17 mouse cellular contexts compared by ENCODE assay signal in the genomic region with DNA sequence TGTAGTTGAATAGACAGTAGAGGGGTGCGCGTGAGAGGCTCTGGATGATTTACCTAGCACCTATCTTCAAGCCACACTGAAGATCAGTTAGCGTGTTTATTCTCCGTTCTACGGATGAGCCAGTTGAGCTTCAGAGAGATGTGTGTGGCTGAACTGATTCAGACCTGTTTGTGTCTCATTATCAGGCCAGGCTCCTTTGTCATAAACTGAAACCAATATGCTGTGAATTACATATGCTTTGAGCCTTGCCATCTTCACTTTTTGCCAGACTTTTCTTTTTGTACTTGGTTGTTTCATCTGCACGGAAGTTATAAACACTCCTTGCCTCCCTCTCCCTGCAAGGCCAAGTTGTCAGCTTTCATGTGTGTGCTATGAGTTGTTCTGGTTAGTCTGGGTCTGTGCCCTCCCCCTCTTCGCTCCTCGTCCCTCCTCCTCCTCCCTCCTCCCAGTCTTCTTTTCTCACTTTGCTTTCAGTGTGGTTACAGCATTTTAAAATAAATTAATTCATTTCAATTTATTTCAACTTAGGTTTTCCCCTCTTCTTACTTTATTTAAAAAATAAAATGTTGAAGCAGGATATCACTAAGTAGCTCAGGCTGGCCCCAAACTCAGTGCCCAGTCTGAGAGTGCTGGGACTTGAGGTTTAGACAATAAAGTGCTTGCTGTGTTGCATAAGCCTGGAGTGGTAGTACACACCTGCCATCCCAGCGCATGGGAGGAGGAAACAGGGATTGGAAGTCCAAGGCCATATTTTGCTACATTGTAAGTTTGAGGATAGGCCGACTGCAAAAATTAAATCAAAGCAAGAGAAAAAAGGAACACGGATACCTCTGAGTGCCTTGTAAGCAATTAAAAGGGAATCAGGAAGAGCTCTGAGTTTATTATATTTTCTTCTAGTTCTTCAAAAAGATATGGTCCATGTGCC. TPM values are rescaled to one million over a fixed set of nuclear protein-coding genes. Genes with fewer than 3 reads are reported as not detected.
A peak's percentile ranks its signal among the peaks of the same experiment; 100 is the strongest.
DNase-seq lines count a peak whose midpoint lies in the region; ATAC-seq and TF ChIP-seq lines count a peak whose summit lies in the region.
"Had no signal": no experiment of that assay in that cellular context is flagged by ENCODE, and none has a peak within 500 bp of the region (broad histone marks: within the 10 kb centered on the region; RNA-seq: fewer than 3 reads in every experiment).

No protein-coding gene starts in this region.

- no peak overlapping the region for H3K4me2 ChIP-seq in heart, embryonic 12.5 days
- H3K4me2 ChIP-seq in stomach, postnatal 0 days (replicated peaks; ENCODE audit: low read depth): no peak overlapping the region
- H3K4me2 ChIP-seq: embryonic facial prominence, embryonic 12.5 days; forebrain, embryonic 12.5 days; intestine, embryonic 15.5 days; limb, embryonic 12.5 days had no signal

- TF ChIP-seq EP300 in stomach, postnatal 0 days (optimal IDR thresholded peaks at IDR 0.05): no peak

- no peaks in the 10 kb centered on the region for H3K36me3 ChIP-seq in heart, embryonic 12.5 days
- no peaks in the 10 kb centered on the region for H3K36me3 ChIP-seq in spleen, adult 2 months (ENCODE audit: control insufficient read depth, insufficient read depth, low read length)
- H3K36me3 ChIP-seq in macrophage (ENCODE audit: inconsistent target): no peaks in the 10 kb centered on the region
- no peaks in the 10 kb centered on the region for H3K36me3 ChIP-seq in stomach, postnatal 0 days (ENCODE audit: control insufficient read depth, insufficient read depth, low read length)
- H3K36me3 ChIP-seq: embryonic facial prominence, embryonic 12.5 days; forebrain, embryonic 12.5 days; intestine, embryonic 15.5 days; limb, embryonic 12.5 days had no signal

- H3K9me3 ChIP-seq in heart, embryonic 12.5 days (replicated peaks): no peaks in the 10 kb centered on the region
- H3K9me3 ChIP-seq in stomach, postnatal 0 days (ENCODE audit: control insufficient read depth, low read length): no peaks in the 10 kb centered on the region
- H3K9me3 ChIP-seq: embryonic facial prominence, embryonic 12.5 days; forebrain, embryonic 12.5 days; intestine, embryonic 15.5 days; limb, embryonic 12.5 days had no signal

- peak overlapping the region; percentile 26; the same call in 1 of the 2 replicates for H3K27ac ChIP-seq in heart, embryonic 12.5 days (ENCODE audit: poor library complexity, severe bottlenecking)
- 0 out of 2 replicates have a peak overlapping the region, but pooled peaks have one; percentile 25 for H3K27ac ChIP-seq in spleen, adult 2 months (ENCODE audit: insufficient read depth, low read length)
- H3K27ac ChIP-seq in macrophage: peak overlapping the region; percentile 80
- no peak overlapping the region for H3K27ac ChIP-seq in stomach, postnatal 0 days (replicated peaks)
- H3K27ac ChIP-seq: embryonic facial prominence, embryonic 12.5 days; forebrain, embryonic 12.5 days; intestine, embryonic 15.5 days; limb, embryonic 12.5 days had no signal

- DNase-seq in heart, adult 18-20 months: no peak
- no peak for DNase-seq in spleen, adult 2 months (ENCODE audit: low read depth in 1 of 2, low spot score in 2 of 2)
- DNase-seq in spleen, adult 18-20 months: no peak
- DNase-seq in thymus, postnatal 4 days: peak; percentile 40
- DNase-seq in stomach, postnatal 0 days (ENCODE audit: low spot score): no peak
- DNase-seq in left cerebral cortex, adult 11 months (ENCODE audit: low spot score): no peak
- DNase-seq: cerebellum, adult 9-11 months; heart, postnatal 4 days; kidney, postnatal 10 days; lung, postnatal 4 days; right cerebral cortex, postnatal 14 days had no signal

- TF ChIP-seq CTCF in spleen, adult 2 months (IDR thresholded peaks at IDR 0.05; ENCODE audit: extremely low read depth, insufficient read depth, insufficient read length, insufficient replicate concordance): no peak
- TF ChIP-seq CTCF in stomach, postnatal 0 days (IDR thresholded peaks at IDR 0.05; ENCODE audit: low read depth): no peak

- 77% methylated on average over 11 of the region's 11 CpGs for WGBS in heart, embryonic 12.5 days
- 76% methylated on average over 11 of the region's 11 CpGs for WGBS in spleen, adult 2 months
- WGBS in macrophage (ENCODE audit: missing documents): 87% methylated on average over 11 of the region's 11 CpGs
- WGBS in stomach, postnatal 0 days: 81% methylated on average over 11 of the region's 11 CpGs

- H3K4me3 ChIP-seq in heart, embryonic 12.5 days: no peak overlapping the region
- H3K4me3 ChIP-seq in spleen, adult 2 months (ENCODE audit: extremely low read depth, insufficient read depth, insufficient read length): no peak overlapping the region
- H3K4me3 ChIP-seq in macrophage (ENCODE audit: inconsistent target): no peak overlapping the region
- no peak overlapping the region for H3K4me3 ChIP-seq in stomach, postnatal 0 days (ENCODE audit: low read depth, low read length)
- H3K4me3 ChIP-seq: embryonic facial prominence, embryonic 12.5 days; forebrain, embryonic 12.5 days; intestine, embryonic 15.5 days; limb, embryonic 12.5 days had no signal

- H3K79me2 ChIP-seq in macrophage (ENCODE audit: inconsistent target): peaks cover 98% of the 10 kb centered on the region

- no peak overlapping the region for H3K9ac ChIP-seq in heart, embryonic 12.5 days
- H3K9ac ChIP-seq in stomach, postnatal 0 days (ENCODE audit: low read length): no peak overlapping the region
- H3K9ac ChIP-seq: embryonic facial prominence, embryonic 12.5 days; forebrain, embryonic 12.5 days; intestine, embryonic 15.5 days; limb, embryonic 12.5 days had no signal

- TF ChIP-seq POLR2A in spleen, adult 2 months (IDR thresholded peaks at IDR 0.05; ENCODE audit: low read depth, low read length): no peak

- ATAC-seq in heart, embryonic 12.5 days (ENCODE audit: insufficient number of reproducible peaks, low FRiP score): no peak
- no peak for ATAC-seq in stomach, postnatal 0 days (ENCODE audit: low FRiP score, low TSS enrichment)
- ATAC-seq: intestine, embryonic 15.5 days had no signal

- H3K4me1 ChIP-seq in heart, embryonic 12.5 days (replicated peaks): peaks cover 25% of the 10 kb centered on the region
- peaks cover 4% of the 10 kb centered on the region for H3K4me1 ChIP-seq in spleen, adult 2 months (ENCODE audit: control insufficient read depth, insufficient read depth, insufficient read length)
- H3K4me1 ChIP-seq in stomach, postnatal 0 days (replicated peaks; ENCODE audit: control insufficient read depth, insufficient read depth): no peaks in the 10 kb centered on the region
- H3K4me1 ChIP-seq: embryonic facial prominence, embryonic 12.5 days; forebrain, embryonic 12.5 days; limb, embryonic 12.5 days had no signal

- H3K27me3 ChIP-seq in heart, embryonic 12.5 days (replicated peaks): no peaks in the 10 kb centered on the region
- H3K27me3 ChIP-seq in spleen, adult 2 months (ENCODE audit: control insufficient read depth, insufficient read depth, low read length): no peaks in the 10 kb centered on the region
- H3K27me3 ChIP-seq in stomach, postnatal 0 days (ENCODE audit: control insufficient read depth, insufficient read depth, low read length): no peaks in the 10 kb centered on the region
- H3K27me3 ChIP-seq: embryonic facial prominence, embryonic 12.5 days; forebrain, embryonic 12.5 days; intestine, embryonic 15.5 days; limb, embryonic 12.5 days had no signal

RNA-seq across cellular contexts. Expression of a gene that starts 21.3 kb away (rescaled TPM):
- 21.9 and 25.3 TPM in 2 replicates for polyA plus RNA-seq in heart, embryonic 12.5 days (2016; fragmentation: Nextera tagmentation; extraction: Ambion mirVana)
- total RNA-seq in heart, adult 18-20 months (2021): 10 to 100 TPM; 21.5 to 21.6 TPM
- 8.7 and 11.1 TPM in 2 replicates for polyA plus RNA-seq in spleen, adult 2 months (2012; rRNA removed)
- total RNA-seq in macrophage (2018; cell fraction: chromatin; rRNA removed): 100 to 1,000 TPM in 7 of 26 experiments, 10 to 100 TPM in 19; 29.9 to 164 (median 82.1) TPM
- 10 to 100 TPM; 23.2 to 65.5 (median 36.6) TPM for total RNA-seq in macrophage (2018; cell fraction: cytosol; rRNA removed)
- 100 to 1,000 TPM in 4 of 26 experiments, 10 to 100 TPM in 22; 27.7 to 135 (median 54.3) TPM for total RNA-seq in macrophage (2018; cell fraction: nucleus; rRNA removed)
- polyA plus RNA-seq in macrophage (2018): 32.8 to 54.1 TPM (median 35.0 TPM) in 3 replicates
- 13.3 TPM in 2 replicates for polyA plus RNA-seq in stomach, postnatal 0 days (2015; fragmentation: Nextera tagmentation; extraction: Ambion mirVana)

RNA-seq across cellular contexts. Expression of a gene that starts 34.0 kb away (rescaled TPM):
- 27.4 and 27.7 TPM in 2 replicates for polyA plus RNA-seq in heart, embryonic 12.5 days (2016; fragmentation: Nextera tagmentation; extraction: Ambion mirVana)
- total RNA-seq in heart, adult 18-20 months (2021): 10 to 100 TPM; 13.4 to 14.2 TPM
- polyA plus RNA-seq in spleen, adult 2 months (2012; rRNA removed): 0.74 and 1.3 TPM in 2 replicates
- 10 to 100 TPM in 12 of 26 experiments, 1 to 10 TPM in 13, not detected in 1; 1.3 to 23.0 (median 8.7) TPM for total RNA-seq in macrophage (2018; cell fraction: chromatin; rRNA removed)
- 10 to 100 TPM in 17 of 26 experiments, 1 to 10 TPM in 9; 4.0 to 14.0 (median 10.9) TPM for total RNA-seq in macrophage (2018; cell fraction: cytosol; rRNA removed)
- 10 to 100 TPM in 8 of 26 experiments, 1 to 10 TPM in 18; 2.4 to 17.3 (median 6.4) TPM for total RNA-seq in macrophage (2018; cell fraction: nucleus; rRNA removed)
- 12.9 to 14.2 TPM (median 13.9 TPM) in 3 replicates for polyA plus RNA-seq in macrophage (2018)
- polyA plus RNA-seq in stomach, postnatal 0 days (2015; fragmentation: Nextera tagmentation; extraction: Ambion mirVana): 17.1 TPM in 2 replicates
